Mouse (Mus musculus) c-Kit-positive CD71-positive TER-119-positive erythroid progenitor cells, embryonic 14.5 days (primary cell): ENCODE results near the gene Rad51d.
"Not testable (repeated sequence)": the region's sequence is repeated elsewhere in the genome, so short reads cannot be mapped to it uniquely, and the experiment has no call there.

ENCODE experiments used
- DNase-seq: peaks from one replicate; pipeline ENCODE4 v3.0.0-alpha.2; 2013; ENCODE audit warnings: low spot score

Gene Rad51d

GRCm38 (mm10) chr11:82890342-82890762, at the start of gene Rad51d:
Gene Rad51d (minus strand): TSS chr11:82890614.
- peak; percentile 95 for DNase-seq

- no peak for DNase-seq
Observed at GRCm38 (mm10) chr11:82933186-82933585, 42.8 kb upstream of the Rad51d start.

GRCm38 (mm10) chr11:82931671-82932450, 41.4 kb upstream of the Rad51d start:
- DNase-seq: not testable (repeated sequence)

- DNase-seq: not testable (repeated sequence)
Observed at GRCm38 (mm10) chr11:82931161-82931560, 40.7 kb upstream of the Rad51d start.

GRCm38 (mm10) chr11:82930391-82930955, 40.1 kb upstream of the Rad51d start:
- DNase-seq: not testable (repeated sequence)

GRCm38 (mm10) chr11:82929633-82929950, 39.2 kb upstream of the Rad51d start:
- DNase-seq: no peak

GRCm38 (mm10) chr11:82928897-82929632, 38.7 kb upstream of the Rad51d start:
- no peak for DNase-seq

- not testable (repeated sequence) for DNase-seq
Observed at GRCm38 (mm10) chr11:82923910-82924309, 33.5 kb upstream of the Rad51d start.

GRCm38 (mm10) chr11:82921691-82922090, 31.3 kb upstream of the Rad51d start:
- no peak for DNase-seq

- DNase-seq: no peak
Observed at GRCm38 (mm10) chr11:82920768-82921167, 30.4 kb upstream of the Rad51d start.

GRCm38 (mm10) chr11:82914711-82915352, 24.4 kb upstream of the Rad51d start:
- peak; percentile 67 for DNase-seq

- DNase-seq: no peak
Observed at GRCm38 (mm10) chr11:82910679-82911389, 20.4 kb upstream of the Rad51d start.

GRCm38 (mm10) chr11:82910250-82910649, 19.8 kb upstream of the Rad51d start, which contains the start of gene Unc45b:
Gene Unc45b (plus strand): TSS chr11:82910550.
- DNase-seq: no peak

- no peak for DNase-seq
Observed at GRCm38 (mm10) chr11:82908608-82908989, 18.2 kb upstream of the Rad51d start.

GRCm38 (mm10) chr11:82907651-82908607, 17.5 kb upstream of the Rad51d start, which contains the start of gene Nle1:
Gene Nle1 (minus strand): TSS chr11:82908411.
- DNase-seq: peak; percentile 90

- DNase-seq: no peak
Observed at GRCm38 (mm10) chr11:82905816-82906215, 15.4 kb upstream of the Rad51d start.

- DNase-seq: no peak
Observed at GRCm38 (mm10) chr11:82904952-82905351, 14.5 kb upstream of the Rad51d start.

GRCm38 (mm10) chr11:82901606-82902310, 11.3 kb upstream of the Rad51d start:
- no peak for DNase-seq

- no peak for DNase-seq
Observed at GRCm38 (mm10) chr11:82899720-82900119, 9.3 kb upstream of the Rad51d start.

- DNase-seq: no peak
Observed at GRCm38 (mm10) chr11:82897478-82897877, 7.1 kb upstream of the Rad51d start.
